Comparison of ENCODE assay signal across 15 mouse cellular contexts in the genomic region with DNA sequence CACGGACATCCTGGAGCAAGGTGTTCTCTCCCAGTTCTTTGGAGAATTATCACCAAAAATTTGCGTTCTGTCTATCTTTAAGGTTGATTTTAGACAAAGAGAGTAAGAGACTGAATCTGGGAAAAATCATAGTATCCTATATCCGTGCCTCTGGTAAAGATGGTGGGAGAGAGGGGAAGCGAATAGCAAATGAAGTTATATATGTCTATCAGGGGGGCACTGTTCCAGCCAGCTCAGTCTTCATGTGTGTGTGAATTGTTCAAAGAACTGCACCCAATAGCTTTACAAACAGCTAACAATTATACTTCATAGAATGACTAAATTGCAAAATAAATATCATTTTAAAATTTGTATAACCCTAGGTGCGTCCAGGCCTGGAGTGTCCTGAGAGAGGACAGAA. TPM values are rescaled to one million over a fixed set of nuclear protein-coding genes. Genes with fewer than 3 reads are reported as not detected.
DNase-seq lines count a peak whose midpoint lies in the region; ATAC-seq lines count a peak whose summit lies in the region.
"Had no signal": no experiment of that assay in that cellular context is flagged by ENCODE, and none has a peak within 500 bp of the region (broad histone marks: within the 10 kb centered on the region; RNA-seq: fewer than 3 reads in every experiment).

No protein-coding gene starts in this region.

- H3K27me3 ChIP-seq in kidney, embryonic 15.5 days = no peaks in the 10 kb centered on the region
- H3K27me3 ChIP-seq in embryonic facial prominence, embryonic 13.5 days = no peaks in the 10 kb centered on the region
- H3K27me3 ChIP-seq in hindbrain, embryonic 15.5 days = no peaks in the 10 kb centered on the region
- H3K27me3 ChIP-seq in midbrain, embryonic 16.5 days (ENCODE audit: control insufficient read depth, insufficient read depth, low read depth, low read length) = no peaks in the 10 kb centered on the region
- H3K27me3 ChIP-seq: heart, embryonic 13.5 days had no signal

- no peak overlapping the region for H3K4me2 ChIP-seq in kidney, embryonic 15.5 days
- H3K4me2 ChIP-seq in embryonic facial prominence, embryonic 13.5 days = peak overlapping the region; percentile 18; the same call in 1 of the 2 replicates
- no peak overlapping the region for H3K4me2 ChIP-seq in hindbrain, embryonic 15.5 days
- 0 out of 2 replicates have a peak overlapping the region, but pooled peaks have one; percentile 4 for H3K4me2 ChIP-seq in midbrain, embryonic 16.5 days (ENCODE audit: low read length)
- H3K4me2 ChIP-seq: heart, embryonic 13.5 days; lung, embryonic 14.5 days had no signal

- H3K4me1 ChIP-seq in kidney, embryonic 15.5 days = peaks cover 12% of the 10 kb centered on the region
- peaks cover 29% of the 10 kb centered on the region for H3K4me1 ChIP-seq in embryonic facial prominence, embryonic 13.5 days
- H3K4me1 ChIP-seq in hindbrain, embryonic 15.5 days (replicated peaks) = peaks cover 15% of the 10 kb centered on the region
- peaks cover 8% of the 10 kb centered on the region for H3K4me1 ChIP-seq in midbrain, embryonic 16.5 days (ENCODE audit: control insufficient read depth, insufficient read depth, low read length)
- H3K4me1 ChIP-seq: heart, embryonic 13.5 days had no signal

- no peak for DNase-seq in kidney, adult 9 months
- DNase-seq in thymus, postnatal 36 days = no peak
- DNase-seq in thymus, adult 18-20 months = no peak
- no peak for DNase-seq in urinary bladder, postnatal 10 days (ENCODE audit: low spot score)
- DNase-seq: cerebellum, adult 11 months; kidney, adult 18-20 months; liver; lung, embryonic 14.5 days had no signal

- ATAC-seq in kidney, embryonic 15.5 days (replicated peaks; ENCODE audit: low FRiP score) = no peak
- ATAC-seq in embryonic facial prominence, embryonic 13.5 days (ENCODE audit: insufficient number of reproducible peaks, insufficient read depth, low FRiP score, low TSS enrichment, low read depth) = no peak
- no peak for ATAC-seq in hindbrain, embryonic 15.5 days (ENCODE audit: low FRiP score, low read depth)
- ATAC-seq in midbrain, embryonic 16.5 days = peak; percentile 61; the same call in 1 of the 2 replicates

- no peaks in the 10 kb centered on the region for H3K9me3 ChIP-seq in kidney, embryonic 15.5 days (replicated peaks)
- no peaks in the 10 kb centered on the region for H3K9me3 ChIP-seq in embryonic facial prominence, embryonic 13.5 days
- H3K9me3 ChIP-seq in hindbrain, embryonic 15.5 days = no peaks in the 10 kb centered on the region
- no peaks in the 10 kb centered on the region for H3K9me3 ChIP-seq in midbrain, embryonic 16.5 days (replicated peaks; ENCODE audit: control insufficient read depth, low read length, poor library complexity, severe bottlenecking)
- H3K9me3 ChIP-seq: heart, embryonic 13.5 days had no signal

- peak overlapping the region; percentile 68 for H3K27ac ChIP-seq in kidney, embryonic 15.5 days
- peak overlapping the region; percentile 92 for H3K27ac ChIP-seq in embryonic facial prominence, embryonic 13.5 days
- H3K27ac ChIP-seq in hindbrain, embryonic 15.5 days (replicated peaks) = peak overlapping the region; percentile 53
- H3K27ac ChIP-seq in midbrain, embryonic 16.5 days (ENCODE audit: low read length) = peak overlapping the region; percentile 71
- H3K27ac ChIP-seq: heart, embryonic 13.5 days; left cerebral cortex, adult 2 months had no signal

- no peak overlapping the region for H3K9ac ChIP-seq in kidney, embryonic 15.5 days
- H3K9ac ChIP-seq in embryonic facial prominence, embryonic 13.5 days = no peak overlapping the region
- H3K9ac ChIP-seq in hindbrain, embryonic 15.5 days = no peak overlapping the region
- no peak overlapping the region for H3K9ac ChIP-seq in midbrain, embryonic 16.5 days (ENCODE audit: low read depth, low read length)
- H3K9ac ChIP-seq: heart, embryonic 13.5 days; lung, embryonic 14.5 days had no signal

- WGBS in kidney, embryonic 15.5 days = 65% methylated on average over 5 of the region's 5 CpGs
- WGBS in embryonic facial prominence, embryonic 13.5 days = 41% methylated on average over 5 of the region's 5 CpGs
- WGBS in hindbrain, embryonic 15.5 days = 58% methylated on average over 5 of the region's 5 CpGs
- 56% methylated on average over 5 of the region's 5 CpGs for WGBS in midbrain, embryonic 16.5 days

- no peak overlapping the region for H3K4me3 ChIP-seq in kidney, embryonic 15.5 days (replicated peaks)
- H3K4me3 ChIP-seq in embryonic facial prominence, embryonic 13.5 days = no peak overlapping the region
- no peak overlapping the region for H3K4me3 ChIP-seq in hindbrain, embryonic 15.5 days
- no peak overlapping the region for H3K4me3 ChIP-seq in midbrain, embryonic 16.5 days (ENCODE audit: low read depth, low read length)
- H3K4me3 ChIP-seq: erythroblast, embryonic 14.5 days; heart, embryonic 13.5 days; left cerebral cortex, adult 2 months had no signal

- H3K36me3 ChIP-seq in kidney, embryonic 15.5 days = peaks cover 21% of the 10 kb centered on the region
- H3K36me3 ChIP-seq in embryonic facial prominence, embryonic 13.5 days = peaks cover 5% of the 10 kb centered on the region
- no peaks in the 10 kb centered on the region for H3K36me3 ChIP-seq in hindbrain, embryonic 15.5 days
- no peaks in the 10 kb centered on the region for H3K36me3 ChIP-seq in midbrain, embryonic 16.5 days (ENCODE audit: control insufficient read depth, insufficient read depth, low read length)

RNA-seq across cellular contexts. Expression of a gene that starts 48.6 kb away (rescaled TPM):
- polyA plus RNA-seq in kidney, embryonic 15.5 days (2015; fragmentation: Nextera tagmentation; extraction: Ambion mirVana) = 1,242 and 1,382 TPM in 2 replicates
- 1,432 and 1,487 TPM in 2 replicates for polyA plus RNA-seq in embryonic facial prominence, embryonic 13.5 days (2015; fragmentation: Nextera tagmentation; extraction: Ambion mirVana)
- polyA plus RNA-seq in hindbrain, embryonic 15.5 days (2015; fragmentation: Nextera tagmentation; extraction: Ambion mirVana) = 515 and 586 TPM in 2 replicates
- 494 and 519 TPM in 2 replicates for polyA plus RNA-seq in midbrain, embryonic 16.5 days (2015; fragmentation: Nextera tagmentation; extraction: Ambion mirVana)

Comparison
In these comparisons a context has a peak if more than half of its experiments do, and no peak if none do; other contexts are left out.
1. H3K4me2 ChIP-seq: peak in embryonic facial prominence, embryonic 13.5 days (single experiment) and midbrain, embryonic 16.5 days (single experiment); none in kidney, embryonic 15.5 days (single experiment) and hindbrain, embryonic 15.5 days (single experiment).
2. Peak in every context shown above with its lines, with median percentiles within 50 percentile points of each other: H3K27ac ChIP-seq.